Mouse (Mus musculus): ENCODE data around the gene Chek1. TPM values are rescaled to one million over a fixed set of nuclear protein-coding genes. Genes with fewer than 3 reads are reported as not detected.

Gene Chek1
- polyA plus RNA-seq, 1 experiment from 2014 or later = 19.2 TPM

DNA sequence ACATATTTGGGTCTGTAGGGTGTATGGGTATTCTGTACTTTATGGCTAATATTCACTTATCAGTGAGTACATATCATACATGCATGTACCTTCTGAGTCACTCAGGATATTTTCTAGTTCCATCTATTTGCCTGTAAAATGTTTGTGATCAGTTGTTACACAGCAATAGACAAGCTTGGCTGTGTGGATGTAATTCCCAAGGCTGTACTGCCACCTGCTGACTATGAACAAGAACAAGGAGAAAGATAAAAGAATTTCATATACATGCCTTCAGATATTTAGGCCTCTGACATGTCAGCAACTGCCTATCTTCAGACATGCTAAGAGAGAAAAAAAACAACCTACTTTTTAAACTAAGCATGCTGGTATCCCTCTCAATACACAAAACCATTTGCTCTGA, 39.5 kb downstream of the Chek1 start:
- no peak overlapping the region for H3K4me3 ChIP-seq (replicated peaks; ENCODE audit: low read depth, low read length)
- no peaks in the 10 kb centered on the region for H3K9me3 ChIP-seq (replicated peaks; ENCODE audit: low read length)
- no peaks in the 10 kb centered on the region for H3K27me3 ChIP-seq (ENCODE audit: insufficient read depth, low read length)
- DNase-seq (ENCODE audit: low spot score) (peak; percentile 18), ATAC-seq (replicated peaks; ENCODE audit: low FRiP score, low read depth) (no peak)
- peak; percentile 54 for TF ChIP-seq CTCF (IDR thresholded peaks at IDR 0.05; ENCODE audit: low read depth)
- no peaks in the 10 kb centered on the region for H3K36me3 ChIP-seq (ENCODE audit: insufficient read depth, low read length)
- no peak overlapping the region for H3K9ac ChIP-seq (ENCODE audit: low read depth, low read length)
- no peak overlapping the region for H3K4me2 ChIP-seq (ENCODE audit: low read length)
- no peak overlapping the region for H3K27ac ChIP-seq
- no peaks in the 10 kb centered on the region for H3K4me1 ChIP-seq (replicated peaks; ENCODE audit: insufficient read depth, low read length)

DNA sequence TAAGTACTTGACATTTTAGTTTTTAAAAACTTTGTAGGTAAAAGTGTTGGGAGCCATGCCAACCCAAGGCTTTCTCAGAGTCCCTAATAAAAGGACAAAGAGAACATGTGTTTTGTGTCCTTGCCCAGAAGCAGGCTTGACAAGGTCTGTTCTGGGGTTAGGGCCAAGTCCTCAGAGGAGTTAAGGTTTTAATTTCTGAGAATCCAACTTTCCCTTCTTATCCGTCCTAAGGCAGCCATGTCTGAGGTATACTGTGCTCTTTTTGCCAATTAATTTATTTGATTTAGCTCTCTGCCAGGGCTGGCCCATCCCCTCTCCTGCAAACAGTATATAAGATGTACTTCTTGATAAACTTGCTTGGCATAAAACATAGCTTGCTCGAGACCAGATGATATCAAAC, 45.4 kb downstream of the Chek1 start:
- H3K4me1 ChIP-seq (replicated peaks; ENCODE audit: insufficient read depth, low read length) = no peaks in the 10 kb centered on the region
- DNase-seq (ENCODE audit: low spot score) (no peak), ATAC-seq (replicated peaks; ENCODE audit: low FRiP score, low read depth) (no peak)
- no peaks in the 10 kb centered on the region for H3K9me3 ChIP-seq (replicated peaks; ENCODE audit: low read length)
- H3K9ac ChIP-seq (ENCODE audit: low read depth, low read length) = no peak overlapping the region
- H3K36me3 ChIP-seq (ENCODE audit: insufficient read depth, low read length) = no peaks in the 10 kb centered on the region
- 48% methylated on average over 2 of the region's 2 CpGs for WGBS
- TF ChIP-seq CTCF (IDR thresholded peaks at IDR 0.05; ENCODE audit: low read depth) = no peak
- no peak overlapping the region for H3K4me3 ChIP-seq (replicated peaks; ENCODE audit: low read depth, low read length)
- no peak overlapping the region for H3K4me2 ChIP-seq (ENCODE audit: low read length)
- H3K27ac ChIP-seq = no peak overlapping the region
- no peaks in the 10 kb centered on the region for H3K27me3 ChIP-seq (ENCODE audit: insufficient read depth, low read length)

Other genes with a start within 250 kb of the Chek1 start
- not detected in 2 replicates for gene Gm5615, start 185.1 kb downstream of the Chek1 start, polyA plus RNA-seq (2015; fragmentation: Nextera tagmentation; extraction: Ambion mirVana)
- not detected in 2 replicates for gene Gm17689, start 144.4 kb downstream of the Chek1 start, polyA plus RNA-seq (2015; fragmentation: Nextera tagmentation; extraction: Ambion mirVana)
- gene A630095E13Rik, start 83.7 kb downstream of the Chek1 start, polyA plus RNA-seq (2015; fragmentation: Nextera tagmentation; extraction: Ambion mirVana) = not detected in 2 replicates
- not detected in 2 replicates for gene Acrv1, start 33.8 kb downstream of the Chek1 start, polyA plus RNA-seq (2015; fragmentation: Nextera tagmentation; extraction: Ambion mirVana)
- 184 and 224 TPM in 2 replicates for gene Stt3a, start 40.6 kb upstream of the Chek1 start, polyA plus RNA-seq (2015; fragmentation: Nextera tagmentation; extraction: Ambion mirVana)
- 111 and 115 TPM in 2 replicates for gene Ei24, start 70.3 kb upstream of the Chek1 start, polyA plus RNA-seq (2015; fragmentation: Nextera tagmentation; extraction: Ambion mirVana)
- gene Fez1, start 94.8 kb upstream of the Chek1 start, polyA plus RNA-seq (2015; fragmentation: Nextera tagmentation; extraction: Ambion mirVana) = 2.5 and 2.6 TPM in 2 replicates

Measured in kidney, postnatal 0 days (tissue).